Mouse (Mus musculus) kidney, postnatal 10 days (tissue): ENCODE data around the gene Ankar.

Experiments
- DNase-seq: peaks from one replicate; pipeline ENCODE4 v3.0.0; 2021; ENCODE audit warnings: mixed read lengths

Ankar gene

DNA sequence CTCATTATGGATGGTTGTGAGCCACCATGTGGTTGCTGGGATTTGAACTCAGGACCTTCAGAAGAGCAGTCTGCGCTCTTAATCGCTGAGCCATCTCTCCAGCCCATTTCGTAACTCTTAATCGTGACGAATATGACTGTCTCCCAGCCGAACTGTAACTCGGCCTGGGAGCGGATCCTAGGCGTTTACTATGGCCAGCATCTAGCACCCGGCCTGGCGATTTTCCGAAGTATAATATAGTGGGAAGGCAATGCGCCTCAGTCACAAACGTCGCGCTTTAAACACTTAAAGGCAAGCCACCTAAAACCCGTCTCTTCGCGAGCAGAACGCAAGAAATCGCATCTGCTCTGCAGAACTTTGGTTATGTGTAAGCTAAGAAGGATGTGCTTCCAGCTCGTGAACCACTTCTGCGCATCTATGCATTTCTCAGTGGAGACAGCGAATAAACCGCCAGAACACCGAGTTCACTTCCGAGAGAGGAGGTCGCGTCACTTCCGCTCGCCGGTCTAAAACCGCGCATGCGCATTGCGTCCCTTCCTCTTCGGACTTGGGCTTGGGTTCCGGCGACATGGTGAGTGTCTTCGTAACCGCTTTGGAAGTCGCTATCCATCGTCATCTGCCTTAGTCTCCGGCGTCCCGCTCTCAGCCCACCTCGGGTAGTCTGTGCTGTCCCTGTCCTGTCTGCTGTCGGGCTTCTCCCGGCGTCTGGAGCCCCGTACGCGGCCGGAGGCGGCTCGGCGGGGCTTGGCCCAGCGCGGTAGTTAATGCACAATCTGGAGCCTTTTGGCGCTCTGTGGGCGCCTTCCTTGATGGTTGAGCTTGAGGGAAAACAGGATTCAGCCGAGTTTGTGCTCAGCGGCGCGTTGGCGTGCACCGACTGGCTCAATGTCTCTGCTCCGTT lies 10.6 kb upstream of the Ankar start, which contains the start of gene Rpl37a:
TSS of gene Rpl37a (plus strand) at position 538 of the 901 bp plus-strand sequence.
- DNase-seq: peak; percentile 98

DNA sequence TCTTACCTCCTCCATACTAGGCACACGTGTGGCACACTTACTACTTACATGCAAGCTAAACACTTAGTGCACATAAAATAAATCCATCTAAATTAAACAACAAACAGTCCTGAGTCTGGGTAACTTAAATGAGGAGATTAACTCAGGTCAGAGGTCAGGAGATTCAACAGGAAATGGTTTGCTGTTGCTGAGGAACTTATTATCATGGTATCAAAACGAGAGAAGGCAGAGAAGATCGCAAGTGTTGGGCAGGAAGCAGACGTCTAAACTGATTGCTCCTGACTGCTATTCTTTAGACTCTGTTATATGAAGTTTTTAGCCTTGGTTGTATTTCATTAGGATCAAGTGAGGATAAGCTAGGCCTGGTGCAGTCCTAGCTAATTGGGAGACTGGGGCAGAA lies 7.1 kb upstream of the Ankar start:
- no peak for DNase-seq

DNA sequence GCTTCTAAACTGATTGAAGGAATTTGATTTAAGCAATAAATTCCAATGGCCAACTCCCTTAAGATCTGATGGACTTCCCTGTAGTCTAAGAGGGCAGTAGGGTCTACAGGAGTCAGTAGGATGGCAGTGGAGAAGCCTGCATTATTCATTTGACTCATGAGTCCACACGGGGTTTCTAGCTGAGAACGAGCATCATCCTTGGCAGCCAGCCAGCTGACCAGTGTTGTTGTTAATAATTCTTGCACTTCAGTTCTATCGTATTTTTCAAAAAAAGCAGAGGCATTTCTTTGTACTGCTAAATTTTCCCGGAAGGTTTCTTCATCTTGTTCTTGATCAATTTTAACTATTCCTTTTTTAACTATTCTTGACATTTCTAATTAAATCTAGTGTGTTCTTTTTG lies 1.7 kb downstream of the Ankar start:
- peak; percentile 77 for DNase-seq

DNA sequence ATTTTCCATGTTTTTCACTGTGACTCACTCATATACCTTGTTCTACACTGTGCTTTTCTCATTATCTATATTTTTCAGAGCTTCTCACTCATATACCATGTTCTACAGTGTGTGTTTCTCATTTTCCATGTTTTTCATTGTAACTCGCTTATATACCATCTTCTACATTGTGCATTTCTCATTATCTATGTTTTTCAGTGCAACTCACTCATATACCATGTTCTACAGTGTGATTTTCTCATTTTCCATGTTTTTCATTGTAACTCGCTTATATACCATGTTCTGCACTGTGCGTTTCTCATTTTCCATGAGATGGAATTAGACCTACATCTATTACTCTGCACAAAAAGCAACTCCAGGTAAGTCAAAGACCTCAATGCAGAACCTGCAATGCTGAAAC lies 4.1 kb downstream of the Ankar start:
- DNase-seq: no peak

DNA sequence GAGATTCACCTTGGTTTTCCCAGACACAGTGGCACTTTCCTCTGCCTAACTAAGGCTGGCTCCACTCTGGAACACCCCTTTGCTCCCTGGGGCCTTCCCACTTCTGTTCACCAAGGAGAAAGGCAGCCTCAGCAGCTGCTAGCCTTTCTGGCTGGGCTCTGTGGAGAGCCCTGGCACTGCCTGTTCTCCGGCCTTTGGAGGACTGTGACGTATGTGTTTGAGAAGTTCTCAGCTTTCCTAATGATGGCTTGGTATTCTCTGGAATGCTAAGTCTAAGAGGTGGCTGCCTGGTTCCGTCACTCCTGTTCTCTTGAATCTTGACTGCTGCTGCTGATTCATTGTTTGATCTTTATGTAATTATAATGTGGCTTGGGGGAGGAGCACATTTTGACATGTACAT lies 27.3 kb downstream of the Ankar start:
- DNase-seq: no peak

DNA sequence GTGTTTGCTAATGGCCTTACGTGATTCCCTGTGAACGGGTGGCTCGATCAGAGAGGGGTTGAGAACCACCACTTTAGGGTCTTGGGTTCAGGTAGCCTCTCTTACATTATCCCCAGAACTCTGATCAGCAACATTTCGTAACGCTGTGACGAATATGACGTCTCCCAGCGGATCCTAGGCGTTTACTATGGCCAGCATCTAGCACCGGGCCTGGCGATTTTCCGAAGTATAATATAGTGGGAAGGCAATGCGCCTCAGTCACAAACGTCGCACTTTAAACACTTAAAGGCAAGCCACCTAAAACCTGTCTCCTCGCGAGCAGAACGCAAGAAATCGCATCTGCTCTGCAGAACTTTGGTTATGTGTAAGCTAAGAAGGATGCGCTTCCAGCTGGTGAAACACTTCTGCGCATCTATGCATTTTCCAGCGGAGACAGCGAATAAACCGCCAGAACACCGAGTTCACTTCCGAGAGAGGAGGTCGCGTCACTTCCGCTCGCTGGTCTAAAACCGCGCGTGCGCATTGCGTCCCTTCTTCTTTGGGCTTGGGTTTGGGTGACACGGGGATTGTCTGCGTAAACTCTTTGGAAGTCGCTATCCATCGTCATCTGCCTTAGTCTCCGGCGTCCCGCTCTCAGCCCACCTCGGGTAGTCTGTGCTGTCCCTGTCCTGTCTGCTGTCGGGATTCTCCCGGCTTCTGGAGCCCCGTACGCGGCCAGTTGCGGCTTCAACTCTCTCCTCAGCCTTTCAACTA lies 59.5 kb downstream of the Ankar start:
- peak; percentile 66 for DNase-seq

DNA sequence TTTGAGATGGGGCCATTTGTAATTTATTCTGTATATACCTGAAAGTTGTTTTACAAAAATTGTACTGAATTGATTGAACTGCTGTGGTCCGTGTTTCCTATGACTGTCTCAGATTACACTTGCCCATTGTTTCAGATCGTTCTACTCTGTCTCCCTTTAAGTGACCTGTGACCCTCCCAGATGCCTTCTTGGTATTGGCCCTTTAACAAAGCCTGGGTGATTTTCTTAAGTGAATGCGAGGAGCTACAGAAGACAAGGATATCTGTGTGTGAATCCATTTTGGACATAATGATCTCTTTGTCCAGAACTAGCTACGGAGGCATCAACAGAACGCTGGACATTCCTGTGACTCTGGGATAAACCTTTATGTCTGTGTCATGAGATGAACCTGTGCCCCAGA lies 65.2 kb downstream of the Ankar start:
- no peak for DNase-seq

DNA sequence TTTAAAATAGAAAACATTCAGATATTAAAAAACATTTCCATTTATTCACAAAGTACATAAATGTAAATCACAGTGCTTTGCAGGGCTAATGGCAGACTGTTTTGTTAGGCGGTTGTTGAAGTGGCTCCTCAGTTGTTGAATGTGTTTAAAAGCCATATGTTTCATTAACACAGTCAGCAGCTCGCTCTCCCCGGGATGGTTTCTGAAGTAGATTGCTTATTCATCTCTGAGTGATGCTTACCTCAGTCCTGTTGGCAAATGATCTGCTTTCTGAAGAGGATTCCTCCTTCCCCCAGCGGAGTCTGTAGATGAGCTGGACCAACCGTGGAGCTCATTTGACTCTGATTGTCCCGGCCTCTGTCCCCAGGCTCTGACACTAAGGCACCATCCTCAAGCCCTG lies 88.2 kb downstream of the Ankar start:
- DNase-seq: no peak

DNA sequence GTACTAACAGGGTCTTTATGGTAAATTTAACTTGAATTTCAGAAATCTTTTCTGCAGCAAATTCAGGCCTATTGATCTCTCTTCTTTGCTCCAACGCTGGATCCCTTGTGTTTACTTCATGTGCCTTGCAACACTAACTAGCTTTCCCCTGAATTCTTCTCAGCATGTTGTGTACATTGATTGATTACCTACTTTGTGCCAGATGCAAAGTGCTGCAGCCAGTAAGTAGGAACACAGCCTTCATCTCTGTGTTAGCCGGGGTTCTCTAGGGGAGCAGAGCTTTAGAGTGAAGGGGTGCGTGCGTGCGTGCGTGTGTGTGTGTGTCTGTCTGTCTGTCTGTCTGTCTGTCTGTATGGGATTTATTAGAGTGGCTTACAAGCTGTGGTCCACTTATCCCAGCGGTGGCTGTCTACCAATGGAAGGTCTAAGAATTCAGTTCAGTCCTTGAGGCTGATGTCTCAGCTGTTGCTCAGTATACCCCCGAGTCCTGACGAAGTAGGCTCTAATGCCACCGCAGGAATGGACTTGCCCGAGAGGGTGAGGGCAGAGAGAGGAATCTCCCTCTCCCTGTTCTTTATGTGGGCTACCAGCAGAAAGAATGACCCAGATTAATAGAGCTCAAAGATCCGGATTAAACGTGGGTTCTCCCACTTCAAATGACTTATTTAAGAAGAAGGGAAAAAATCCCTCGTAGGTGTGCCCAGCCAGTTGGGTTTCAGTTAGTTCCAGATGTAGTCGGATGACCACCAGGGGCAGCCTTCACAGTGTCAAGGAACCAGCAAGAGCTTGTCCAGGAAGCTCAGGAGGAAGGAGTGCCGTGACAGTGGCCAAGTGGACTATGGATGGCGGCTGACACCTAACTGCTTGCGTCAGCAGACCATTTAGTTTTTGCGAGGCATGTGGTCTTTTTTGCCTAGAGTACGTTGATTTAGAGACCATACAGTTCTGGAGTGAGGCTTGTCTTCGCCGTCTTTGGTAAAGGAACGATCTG lies 90.2 kb downstream of the Ankar start:
- DNase-seq: peak; percentile 35

DNA sequence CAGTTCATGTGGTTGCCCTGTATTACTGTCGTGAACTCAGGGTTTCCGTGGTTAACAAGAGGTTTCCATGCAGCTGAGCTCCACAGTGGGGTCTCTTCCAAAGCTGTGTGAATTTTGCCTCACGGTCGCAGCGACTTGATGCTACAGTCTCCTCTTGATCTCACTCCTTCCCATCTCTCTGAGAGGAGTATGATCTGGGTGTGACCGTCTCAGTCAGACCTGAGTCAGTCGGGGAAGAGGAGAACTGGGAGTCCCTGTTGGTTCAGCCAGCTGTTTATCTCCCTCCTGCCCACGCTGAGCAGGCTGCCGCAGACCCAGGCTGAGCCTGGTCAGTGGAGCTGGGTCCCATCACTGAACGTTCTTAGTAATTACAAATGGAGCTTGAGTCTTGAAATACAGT lies 91.2 kb downstream of the Ankar start:
- DNase-seq: no peak

DNA sequence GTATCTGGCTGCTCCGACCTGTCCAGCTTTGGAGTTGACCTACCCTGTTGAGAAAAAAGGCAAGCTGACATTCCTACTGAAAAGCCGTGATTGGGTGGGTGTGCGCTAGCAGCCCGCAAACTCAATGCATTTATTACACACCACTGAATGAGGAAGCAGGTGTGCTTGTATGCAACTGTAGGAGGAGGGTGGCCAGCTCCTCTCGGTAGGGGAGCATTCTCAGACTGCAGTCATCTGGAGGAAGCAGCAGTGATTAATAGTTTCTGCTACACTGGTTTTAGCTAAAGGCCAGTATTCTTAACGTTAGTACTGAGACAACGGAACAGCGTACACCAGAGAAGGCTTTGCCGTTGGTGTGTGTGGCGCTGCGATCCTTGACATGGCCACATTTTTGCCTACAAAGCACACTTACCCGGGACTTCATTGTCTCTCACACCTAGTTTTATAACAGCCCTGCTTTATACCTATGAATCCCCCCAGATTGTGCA lies 94.1 kb downstream of the Ankar start:
- no peak for DNase-seq

DNA sequence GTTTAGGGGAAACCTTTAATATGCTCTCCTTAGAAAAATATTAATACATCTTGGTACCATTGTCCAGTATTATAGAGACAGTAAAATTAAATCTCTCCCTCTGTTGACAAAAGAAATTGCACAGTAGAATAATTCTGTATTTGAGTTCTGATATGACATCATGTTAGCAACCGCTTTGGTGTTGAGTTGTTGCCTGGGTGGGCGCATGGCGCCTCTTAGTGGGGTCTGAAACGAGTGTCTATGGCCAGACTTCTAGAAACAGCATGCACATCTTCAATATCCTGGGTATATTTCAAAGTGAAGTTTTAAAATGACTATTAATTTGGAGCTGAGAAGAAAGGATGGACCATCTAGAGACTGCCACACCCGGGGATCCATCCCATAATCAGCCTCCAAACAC lies 97.6 kb downstream of the Ankar start:
- no peak for DNase-seq

DNA sequence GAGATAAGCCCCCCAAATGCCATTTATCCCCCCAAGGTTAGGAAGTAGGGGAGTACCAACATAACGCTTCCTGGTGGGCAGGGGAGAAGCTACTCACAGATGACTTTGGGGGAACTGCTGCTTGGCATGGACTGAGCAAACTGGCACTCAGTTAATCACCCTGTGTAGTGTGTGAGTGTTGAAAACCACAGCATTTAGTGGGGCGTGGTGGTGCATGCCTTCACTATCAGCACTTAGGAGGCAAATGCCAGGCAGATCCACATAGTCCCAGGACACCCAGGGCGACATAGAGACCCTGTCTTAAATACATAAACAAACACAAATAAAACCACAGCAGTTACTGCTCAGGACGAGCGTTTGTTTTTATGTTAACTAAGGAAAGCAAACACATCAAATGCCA lies 98.2 kb downstream of the Ankar start:
- DNase-seq: no peak

DNA sequence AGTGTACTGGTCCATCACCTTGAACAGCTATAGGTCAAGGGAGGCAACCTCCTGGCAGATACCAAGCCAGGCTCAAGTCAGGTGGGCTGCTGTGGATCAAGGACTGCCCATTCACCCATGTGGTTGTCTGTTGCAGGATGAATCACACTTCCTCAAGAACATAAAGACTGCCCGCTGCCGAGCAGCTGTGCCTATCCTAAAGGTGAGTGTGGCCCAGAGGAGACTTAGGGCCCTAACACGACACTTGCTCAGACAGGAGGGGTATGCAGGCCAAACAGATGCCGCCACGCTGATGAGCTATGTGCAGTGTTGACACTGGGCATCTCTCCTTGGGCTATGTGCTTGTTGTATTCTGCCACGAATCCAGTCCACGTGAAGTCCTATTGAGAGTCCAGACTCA lies 99.1 kb downstream of the Ankar start:
- no peak for DNase-seq

DNA sequence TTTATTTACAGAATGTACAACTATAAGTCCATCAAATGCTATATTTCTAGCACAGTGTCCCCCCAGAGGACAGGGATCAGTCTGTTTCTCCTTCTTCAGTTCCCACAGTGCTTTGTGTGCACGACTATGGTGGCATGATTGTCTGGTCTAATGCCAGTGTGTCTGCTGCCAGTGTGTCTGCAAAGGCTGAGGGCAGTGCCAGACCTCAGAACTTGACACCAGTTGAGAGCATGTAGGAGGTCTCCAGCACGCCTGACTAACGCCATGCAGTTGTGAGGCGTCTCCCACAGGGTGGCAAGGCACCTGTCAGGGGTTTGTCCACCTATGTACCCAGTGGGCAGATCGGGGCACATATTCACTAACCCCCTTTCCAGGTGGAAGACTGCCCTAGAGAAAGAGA lies 99.6 kb downstream of the Ankar start:
- DNase-seq: no peak

DNA sequence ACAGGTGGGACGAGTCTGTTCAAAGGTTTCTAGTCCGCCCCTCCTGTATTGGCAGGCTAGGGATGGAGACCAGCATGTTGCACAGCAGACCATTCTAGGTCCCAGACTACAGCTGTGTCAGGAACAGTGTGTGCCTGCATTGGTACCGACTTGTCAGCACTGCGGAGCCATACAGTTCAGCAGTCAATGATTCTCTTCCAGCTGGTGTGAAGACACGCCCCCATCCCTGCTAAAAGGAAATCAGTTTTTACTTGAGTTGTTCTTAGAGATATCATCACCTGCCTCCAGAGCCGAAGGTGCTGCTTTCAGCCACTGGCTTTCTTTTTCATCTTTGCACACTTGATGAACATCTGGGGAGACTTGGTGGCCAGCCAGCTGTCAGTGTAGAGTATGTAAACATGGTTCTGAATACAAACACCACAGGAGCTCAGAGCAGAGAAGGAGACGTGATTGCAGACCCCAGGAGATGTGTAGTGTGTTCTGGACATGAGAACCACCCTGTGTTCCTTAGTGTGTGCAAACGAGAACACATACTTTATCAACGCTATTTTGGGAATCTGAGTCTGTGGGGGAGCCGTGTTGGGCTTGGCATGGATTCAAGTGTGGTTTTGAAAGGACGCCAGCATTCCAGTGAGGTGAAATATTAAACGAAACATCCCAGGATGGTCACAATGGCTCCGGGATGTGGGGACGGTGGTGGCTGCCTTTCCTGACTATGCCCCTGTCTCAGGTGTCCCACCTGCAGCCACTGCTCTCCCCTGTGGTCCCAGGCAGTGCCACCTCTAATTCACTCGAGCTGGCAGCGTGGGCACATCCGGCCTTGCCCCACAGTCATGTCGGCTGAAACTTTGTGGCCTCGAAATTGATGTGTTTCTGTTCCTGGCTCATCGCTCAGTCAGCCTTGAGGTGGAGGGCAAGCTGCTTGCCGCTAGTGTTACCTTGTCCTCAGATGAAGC lies 101.0 kb downstream of the Ankar start:
- peak; percentile 79 for DNase-seq

DNA sequence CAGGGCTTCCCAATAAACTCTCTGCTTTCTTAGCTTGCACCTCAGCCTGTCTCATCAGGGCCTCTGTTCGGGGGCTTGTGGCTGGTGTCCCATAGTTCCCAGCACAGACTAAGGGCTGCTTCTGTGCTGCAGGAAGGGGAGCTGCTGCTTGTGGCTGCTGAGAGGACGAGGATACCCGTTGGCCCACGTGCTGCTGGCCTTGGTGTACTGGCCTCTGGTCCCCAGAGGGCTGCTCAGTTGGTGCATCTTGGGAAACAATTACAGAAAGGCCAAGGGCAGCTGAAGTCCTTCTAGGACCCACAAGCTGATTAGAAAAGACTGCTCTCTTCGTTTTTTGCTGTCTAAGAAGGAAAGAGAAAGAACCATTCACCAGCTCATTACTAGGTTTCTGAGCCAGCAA lies 104.1 kb downstream of the Ankar start:
- DNase-seq: no peak

DNA sequence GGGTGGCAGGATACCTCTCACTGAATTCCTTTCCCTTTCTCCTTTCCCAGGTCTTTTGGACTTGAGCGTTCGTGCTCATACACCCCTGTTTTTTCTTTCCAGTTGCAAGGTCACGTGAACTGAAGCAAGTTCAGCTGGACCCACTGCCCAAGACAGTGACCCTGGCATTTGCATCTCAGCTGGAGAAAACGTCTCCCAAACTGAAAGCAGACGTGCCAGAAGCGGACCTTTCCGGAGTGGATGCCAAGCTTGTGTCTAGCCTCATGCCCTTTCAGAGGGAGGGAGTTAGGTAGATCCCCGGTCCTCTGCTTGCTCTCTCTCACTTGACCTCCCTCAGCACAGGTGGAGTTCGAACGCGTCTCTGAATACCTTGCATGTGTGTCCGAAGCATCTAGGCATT lies 104.7 kb downstream of the Ankar start:
- DNase-seq: no peak

DNA sequence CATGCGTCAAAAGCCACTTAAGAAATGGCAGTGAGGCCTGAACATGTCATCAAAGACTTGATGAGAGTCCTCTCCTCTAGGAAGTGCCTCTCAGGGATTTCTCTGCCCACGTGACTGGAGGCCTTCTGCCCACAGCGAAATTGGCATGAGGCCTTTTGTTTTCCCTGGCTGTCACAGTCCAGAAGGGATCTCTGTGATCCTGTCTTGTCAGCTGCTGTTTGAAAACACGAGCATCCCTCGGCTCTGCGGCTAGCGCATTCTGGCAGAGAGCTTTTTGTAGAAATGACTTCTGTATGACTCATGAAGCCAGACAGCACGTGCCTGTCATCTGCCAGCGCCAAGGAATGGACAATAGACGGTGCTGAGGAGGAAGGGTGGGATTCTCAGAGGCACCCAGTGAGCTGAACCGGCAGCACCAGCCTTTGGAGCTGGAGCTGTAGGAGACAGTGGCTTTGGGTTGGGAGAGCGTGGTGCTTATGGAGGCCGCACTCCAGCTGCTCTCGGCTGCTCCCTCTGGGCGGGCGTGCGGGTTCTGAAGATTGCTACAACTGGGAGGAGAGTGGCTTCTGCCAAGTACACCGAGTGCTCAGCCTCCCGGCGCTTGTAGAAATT lies 106.9 kb downstream of the Ankar start:
- DNase-seq: peak; percentile 59
